Mouse (Mus musculus) brain, embryonic 14.5 days (tissue): ENCODE results near the gene Gtpbp8.

Source experiments
- CTCF ChIP-seq: fragments of 200-500 bp; IDR thresholded peaks from 2 replicates; pipeline ENCODE4 v1.5.1; 2012; ENCODE audit warnings: inconsistent platforms, mild to moderate bottlenecking, moderate library complexity, borderline replicate concordance; ENCODE audit not compliant: insufficient read depth, insufficient read length; ENCODE audit errors: extremely low read depth
- POLR2A ChIP-seq: fragments of 200-500 bp; IDR thresholded peaks from 2 replicates; pipeline ENCODE4 v1.6.1; 2012; ENCODE audit warnings: mild to moderate bottlenecking, inconsistent platforms, borderline replicate concordance; ENCODE audit not compliant: poor library complexity, insufficient read depth, insufficient read length, severe bottlenecking; ENCODE audit errors: extremely low read depth

GRCm38 (mm10) chr16:44719349-44719748 lies 26.8 kb downstream of the Gtpbp8 start:
- TF ChIP-seq CTCF (no peak), POLR2A (no peak)
